Mouse (Mus musculus) left cerebral cortex, postnatal 25 days (tissue): Measurements from ENCODE around the gene Morn3. TPM values are rescaled to one million over a fixed set of nuclear protein-coding genes. Genes with fewer than 3 reads are reported as not detected.

Experiments
- DNase-seq, 2 experiments: peaks; one replicate each; pipeline ENCODE4 v3.0.0; 2022; ENCODE audit warnings: low spot score in 2 of 2, mixed read lengths in 1 of 2
- intact Hi-C: fragments of 180-260 bp; cut with DNase I; formaldehyde crosslinking; loops from one replicate; pipeline ENCODE4 v1.15.1; 2025
- total RNA-seq, 2 experiments: library from RNA; stranded (reverse); gene quantifications; 2 replicates each; pipeline ENCODE4 v1.2.3; 2021

Morn3 gene
- under 1 TPM in 1 of 2 experiments, not detected in 1; 0.73 TPM for total RNA-seq

- intact Hi-C loops, result loop anchor here (5.0 kb wide), 2 partner anchors 35 to 120 kb away; no protein-coding TSS in a partner anchor
- no peak for DNase-seq
These were observed at the start of gene Morn3 for GRCm38 (mm10) chr5:123046916-123047315. TSS of gene Morn3 (minus strand) at chr5:123047016.

GRCm38 (mm10) chr5:123096299-123096698 lies 49.5 kb upstream of the Morn3 start:
- no peak for DNase-seq
- intact Hi-C loops, result no loop called here

GRCm38 (mm10) chr5:123094238-123094991 lies 47.6 kb upstream of the Morn3 start:
- DNase-seq, result no peak
- intact Hi-C loops, result no loop called here

GRCm38 (mm10) chr5:123093077-123093633 lies 46.3 kb upstream of the Morn3 start:
- DNase-seq, result no peak
- intact Hi-C loops, result no loop called here

GRCm38 (mm10) chr5:123090560-123091306 lies 43.9 kb upstream of the Morn3 start:
- intact Hi-C loops, result no loop called here
- no peak for DNase-seq

- DNase-seq, result no peak
- intact Hi-C loops, result no loop called here
These were observed 42.0 kb upstream of the Morn3 start for GRCm38 (mm10) chr5:123088784-123089183.

- intact Hi-C loops, result no loop called here
- DNase-seq, result no peak
These were observed 39.7 kb upstream of the Morn3 start for GRCm38 (mm10) chr5:123086501-123086900.

GRCm38 (mm10) chr5:123083340-123084050 lies 36.7 kb upstream of the Morn3 start:
- intact Hi-C loops, result no loop called here
- DNase-seq, result no peak

- DNase-seq, result no peak
- intact Hi-C loops, result no loop called here
These were observed 33.7 kb upstream of the Morn3 start for GRCm38 (mm10) chr5:123080510-123080909.

GRCm38 (mm10) chr5:123080041-123080440 lies 33.2 kb upstream of the Morn3 start:
- DNase-seq, result no peak
- intact Hi-C loops, result no loop called here

- intact Hi-C loops, result no loop called here
- no peak for DNase-seq
These were observed 32.8 kb upstream of the Morn3 start for GRCm38 (mm10) chr5:123079568-123079967.

GRCm38 (mm10) chr5:123076419-123077281 lies 29.8 kb upstream of the Morn3 start:
- intact Hi-C loops, result no loop called here
- DNase-seq, result peak in 1 of 2 experiments; percentile 31

- intact Hi-C loops, result no loop called here
- peak; percentile 93 to 94 for DNase-seq
These were observed 29.0 kb upstream of the Morn3 start for GRCm38 (mm10) chr5:123075576-123076418.

- DNase-seq, result no peak
- intact Hi-C loops, result no loop called here
These were observed 21.9 kb upstream of the Morn3 start for GRCm38 (mm10) chr5:123068714-123069113.

GRCm38 (mm10) chr5:123068115-123068514 lies 21.3 kb upstream of the Morn3 start, which contains the start of gene Tmem120b:
TSS of gene Tmem120b (plus strand) at chr5:123068415.
- intact Hi-C loops, result no loop called here
- no peak for DNase-seq

GRCm38 (mm10) chr5:123067395-123067995 lies 20.7 kb upstream of the Morn3 start:
- DNase-seq, result no peak
- intact Hi-C loops, result no loop called here

GRCm38 (mm10) chr5:123064207-123064606 lies 17.4 kb upstream of the Morn3 start:
- intact Hi-C loops, result loop anchor here (1.0 to 5.0 kb wide), 3 partner anchors 51 to 107 kb away; partner anchors contain the start of gene Rhof
- peak; percentile 59 to 76 for DNase-seq

GRCm38 (mm10) chr5:123063141-123063540 lies 16.3 kb upstream of the Morn3 start:
- intact Hi-C loops, result loop anchor here (5.0 kb wide), 1 partner anchor 69 kb away; the partner anchor contains the start of gene Rhof
- no peak for DNase-seq
